Mouse (Mus musculus) cerebellum, adult 2 months (tissue): ENCODE results near the gene Eno2.

ENCODE experiments used
- CTCF ChIP-seq: fragments of 200-500 bp; IDR thresholded peaks from 2 replicates; pipeline ENCODE4 v1.5.1; 2011; ENCODE audit warnings: low read depth, mild to moderate bottlenecking, control low read depth, low read length, moderate library complexity, borderline replicate concordance; ENCODE audit not compliant: insufficient read depth
- POLR2A ChIP-seq: fragments of 200-500 bp; IDR thresholded peaks from 2 replicates; pipeline ENCODE4 v1.6.1; 2011; ENCODE audit warnings: low read length, control low read depth, borderline replicate concordance; ENCODE audit not compliant: insufficient read depth

DNA sequence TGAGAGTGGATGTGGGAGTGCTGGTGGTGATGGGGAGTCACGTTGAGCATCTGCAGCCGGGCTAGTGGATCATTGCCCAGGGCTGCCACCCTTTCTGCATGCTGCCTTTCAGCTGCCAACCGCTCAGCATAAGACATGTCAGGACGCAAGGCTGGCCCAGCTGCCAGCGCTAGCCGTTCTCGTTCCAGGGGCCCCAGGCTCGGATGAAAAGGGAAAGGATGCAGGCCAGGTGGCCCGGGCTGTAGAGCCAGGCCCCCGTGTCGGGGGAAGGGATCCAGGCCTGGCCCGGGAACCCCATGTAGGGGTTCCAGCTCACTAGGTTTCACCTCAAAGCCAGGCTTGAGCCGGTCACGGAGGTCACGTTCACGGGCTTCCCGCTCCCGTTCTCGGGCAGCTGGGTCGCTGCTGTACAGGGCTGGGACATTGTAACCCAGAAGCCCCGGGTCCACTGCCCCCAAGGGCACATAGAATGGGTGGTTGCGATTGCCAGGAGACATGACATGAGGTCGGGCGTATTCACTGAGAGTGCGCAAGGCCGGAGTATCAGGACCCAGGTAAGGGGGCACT lies 24.6 kb downstream of the Eno2 start:
- no peak; the same call in 1 of the 2 replicates for TF ChIP-seq POLR2A
- TF ChIP-seq CTCF, result no peak
